Mouse (Mus musculus): ENCODE measurements around the gene Glt1d1.
A peak's percentile ranks its signal among the peaks of the same experiment; 100 is the strongest.
"Not testable (repeated sequence)": the region's sequence is repeated elsewhere in the genome, so short reads cannot be mapped to it uniquely, and the experiment has no call there.

Gene Glt1d1

GRCm38 (mm10) chr5:127698525-127698924, 66.5 kb downstream of the Glt1d1 start:
- DNase-seq (ENCODE audit: low read depth, low spot score) = no peak

DNA sequence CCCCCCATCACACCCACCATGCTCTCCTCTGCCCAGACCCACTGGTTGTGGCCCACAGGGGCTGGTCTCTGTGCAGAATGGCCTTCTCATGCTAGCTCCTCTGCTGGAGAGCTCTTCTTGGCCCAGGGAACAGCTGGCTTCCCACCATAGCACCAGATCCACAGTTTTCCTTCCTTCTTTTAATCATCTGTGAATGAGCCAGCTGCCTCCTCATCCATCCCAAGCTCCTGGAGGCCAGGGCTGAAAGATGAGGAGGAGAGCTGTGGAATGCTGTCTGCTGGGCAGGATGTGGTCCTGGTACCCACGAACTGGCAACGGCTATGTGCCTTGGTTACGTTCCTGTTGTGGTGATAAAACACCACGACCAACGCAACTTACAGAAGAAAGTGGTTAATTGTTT, 67.6 kb downstream of the Glt1d1 start:
- no peak for DNase-seq (ENCODE audit: low read depth, low spot score)

DNA sequence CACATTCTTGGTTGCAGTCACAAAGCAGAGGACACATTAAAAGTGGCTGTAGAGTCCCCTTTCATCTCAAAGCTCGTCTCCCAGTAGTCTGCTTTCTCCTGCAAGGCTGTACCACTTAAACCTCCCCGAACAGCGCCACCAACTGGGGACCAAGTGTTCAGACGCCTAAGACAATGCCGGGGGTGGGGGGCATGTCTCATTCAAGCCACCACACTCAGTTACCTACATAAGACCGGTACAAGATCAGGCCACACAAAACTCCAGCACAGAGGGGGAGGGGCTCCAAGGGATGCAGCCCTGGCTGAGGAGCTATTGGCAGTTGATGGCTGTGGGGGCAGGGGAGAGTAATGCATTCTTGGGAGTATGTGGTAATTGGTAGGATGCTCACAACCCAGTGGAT, 68.1 kb downstream of the Glt1d1 start:
- no peak for DNase-seq (ENCODE audit: low read depth, low spot score)

- no peak for DNase-seq (ENCODE audit: low read depth, low spot score)
Observed at GRCm38 (mm10) chr5:127703609-127704180, 71.6 kb downstream of the Glt1d1 start.

DNA sequence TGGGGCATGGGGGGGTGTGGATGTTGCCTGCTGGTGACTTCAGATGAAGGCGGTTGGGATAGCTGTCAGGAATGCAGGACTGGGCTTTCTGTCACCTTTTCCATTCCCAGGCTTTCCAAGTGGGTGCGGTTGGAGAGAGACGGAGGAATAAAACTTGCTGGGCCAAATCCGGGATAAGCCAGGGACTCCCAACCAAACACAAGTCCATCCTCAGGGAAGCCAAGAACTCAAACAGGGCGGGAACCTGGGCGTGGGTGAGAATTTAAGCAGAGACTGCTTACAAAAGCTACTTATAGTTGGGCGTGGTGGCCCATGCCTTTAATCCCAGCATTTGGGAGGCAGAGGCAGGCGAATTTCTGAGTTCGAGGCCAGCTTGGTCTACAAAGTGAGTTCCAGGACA, 73.2 kb downstream of the Glt1d1 start:
- DNase-seq (ENCODE audit: low read depth, low spot score) = no peak

- DNase-seq (ENCODE audit: low read depth, low spot score) = peak; percentile 87
Observed at GRCm38 (mm10) chr5:127705976-127706375, 73.9 kb downstream of the Glt1d1 start.

GRCm38 (mm10) chr5:127708143-127708542, 76.1 kb downstream of the Glt1d1 start:
- no peak for DNase-seq (ENCODE audit: low read depth, low spot score)

DNA sequence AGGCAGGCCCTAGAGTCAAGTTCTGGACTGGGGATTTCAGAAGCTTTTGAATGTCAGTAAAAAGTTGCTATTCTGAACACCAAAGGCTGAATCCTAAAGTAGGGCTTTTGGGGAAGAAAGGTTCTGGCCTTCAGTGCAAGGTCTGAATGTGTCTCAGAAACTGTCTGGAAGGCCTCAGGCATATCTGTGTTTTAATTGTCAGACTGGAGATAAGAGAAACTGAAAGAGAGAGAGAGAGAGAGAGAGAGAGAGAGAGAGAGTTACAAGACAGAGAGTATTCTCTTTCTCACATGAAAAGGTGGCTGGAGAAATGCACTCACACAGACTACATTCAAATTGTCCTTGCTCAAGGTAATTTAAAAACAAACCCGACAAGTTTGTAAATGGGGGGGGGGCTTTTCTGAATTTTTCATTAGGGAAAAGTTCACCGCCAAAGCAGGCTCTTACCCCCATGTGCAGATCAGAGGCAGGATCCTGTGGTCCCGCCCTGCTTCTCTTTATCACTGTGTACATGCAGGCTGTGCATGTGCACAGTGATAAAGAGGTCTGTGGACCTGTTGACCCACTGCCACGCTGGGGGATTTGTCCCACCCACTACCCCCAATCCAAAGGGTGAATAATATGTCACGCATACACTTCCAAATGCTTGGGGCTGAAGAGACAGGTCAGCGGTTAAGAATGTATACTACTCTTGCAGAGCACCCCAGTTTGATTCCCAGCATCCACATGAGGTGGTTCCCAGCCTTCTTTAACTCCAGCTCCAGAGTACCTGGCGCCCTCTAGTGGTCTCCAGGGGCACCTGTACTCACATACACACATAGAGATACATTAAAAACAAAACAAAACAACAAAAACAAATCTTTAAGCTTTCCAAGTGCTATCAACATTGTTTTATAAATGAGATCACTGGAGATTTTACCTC, 83.0 kb downstream of the Glt1d1 start:
- DNase-seq (ENCODE audit: low read depth, low spot score) = no peak

GRCm38 (mm10) chr5:127720591-127721379, 88.7 kb downstream of the Glt1d1 start:
- no peak for DNase-seq (ENCODE audit: low read depth, low spot score)

- DNase-seq (ENCODE audit: low read depth, low spot score) = not testable (repeated sequence)
Observed at GRCm38 (mm10) chr5:127722171-127722570, 90.1 kb downstream of the Glt1d1 start.

DNA sequence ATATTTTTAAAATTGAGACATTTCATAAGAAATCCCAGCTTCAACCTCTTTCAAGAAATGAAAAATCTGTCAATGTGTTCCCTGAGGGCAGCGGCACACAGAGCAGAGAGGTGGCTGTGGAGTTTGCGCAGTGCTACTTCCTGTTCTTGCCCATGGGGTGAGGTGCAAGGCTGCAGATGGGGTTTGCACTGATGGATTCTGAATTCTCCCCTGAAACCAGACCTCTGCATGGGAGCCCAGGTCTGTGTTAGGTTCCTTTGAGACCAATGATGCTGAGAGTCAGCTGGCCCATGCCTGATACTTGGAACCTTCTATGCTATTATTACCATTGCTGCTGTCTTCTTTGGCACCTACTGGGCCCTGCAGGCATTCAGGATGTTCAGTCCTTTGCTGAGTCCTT, 98.3 kb downstream of the Glt1d1 start:
- DNase-seq (ENCODE audit: low read depth, low spot score) = no peak

DNA sequence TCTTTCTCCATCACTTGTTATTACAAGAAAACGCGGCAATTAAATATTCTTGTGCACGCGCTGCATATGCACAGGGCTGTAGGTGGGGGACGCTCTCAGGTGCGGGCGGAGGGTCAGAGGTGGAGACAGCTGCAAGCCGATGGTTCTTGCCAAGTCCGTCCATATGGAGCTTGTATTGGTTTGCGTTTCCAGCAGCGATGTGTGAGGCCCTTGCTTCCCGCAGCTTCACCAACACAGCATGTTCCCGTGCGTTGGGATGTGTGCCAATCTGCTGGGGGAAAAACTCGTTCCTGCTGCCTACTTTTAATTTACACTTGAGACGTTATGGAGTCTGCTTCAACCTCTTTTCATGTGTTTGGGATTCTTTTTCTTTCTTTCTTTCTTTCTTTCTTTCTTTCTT, 109.3 kb downstream of the Glt1d1 start:
- peak; percentile 64 for DNase-seq (ENCODE audit: low read depth, low spot score)

DNA sequence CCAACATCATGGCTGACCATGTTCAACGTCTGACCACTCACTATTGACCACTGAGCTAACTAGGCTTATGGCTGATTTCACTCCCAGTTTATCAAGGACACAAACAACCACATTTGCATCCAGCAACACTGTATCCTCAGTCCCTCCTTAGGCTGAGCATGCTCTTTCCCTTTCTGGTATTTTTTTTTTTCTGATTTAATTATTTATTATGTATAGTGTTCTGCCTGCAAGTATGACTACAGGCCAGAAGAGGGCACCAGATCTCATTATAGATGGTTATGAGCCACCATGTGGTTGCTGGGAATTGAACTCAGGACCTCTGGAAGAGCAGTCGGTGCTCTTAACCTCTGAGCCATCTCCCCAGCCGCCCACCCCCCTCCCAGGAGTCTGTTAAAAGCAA, 117.5 kb downstream of the Glt1d1 start:
- DNase-seq (ENCODE audit: low read depth, low spot score) = not testable (repeated sequence)

GRCm38 (mm10) chr5:127751262-127751975, 119.4 kb downstream of the Glt1d1 start:
- peak; percentile 39 for DNase-seq (ENCODE audit: low read depth, low spot score)

DNA sequence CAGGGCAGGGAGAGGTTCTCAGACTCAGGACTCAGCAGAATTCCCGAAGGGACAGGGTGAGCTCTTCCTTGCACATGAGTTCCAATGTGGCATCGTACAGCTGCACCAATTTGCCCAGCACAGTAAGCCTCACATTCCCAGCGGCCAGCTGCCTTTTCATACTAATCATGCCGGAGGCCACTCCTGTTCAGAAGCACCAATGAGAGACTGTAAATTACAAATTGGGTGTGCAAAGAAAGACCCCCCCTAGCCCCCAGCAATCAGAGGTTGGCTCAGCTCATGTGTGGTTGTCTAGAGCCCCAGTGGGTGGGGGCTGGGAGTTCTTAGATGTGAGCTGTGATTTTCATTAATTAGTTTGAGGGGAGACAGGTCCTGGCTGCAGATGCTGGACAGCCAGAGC, 123.5 kb downstream of the Glt1d1 start:
- DNase-seq (ENCODE audit: low read depth, low spot score) = peak; percentile 5

GRCm38 (mm10) chr5:127756011-127756410, 123.9 kb downstream of the Glt1d1 start:
- DNase-seq (ENCODE audit: low read depth, low spot score) = no peak

DNA sequence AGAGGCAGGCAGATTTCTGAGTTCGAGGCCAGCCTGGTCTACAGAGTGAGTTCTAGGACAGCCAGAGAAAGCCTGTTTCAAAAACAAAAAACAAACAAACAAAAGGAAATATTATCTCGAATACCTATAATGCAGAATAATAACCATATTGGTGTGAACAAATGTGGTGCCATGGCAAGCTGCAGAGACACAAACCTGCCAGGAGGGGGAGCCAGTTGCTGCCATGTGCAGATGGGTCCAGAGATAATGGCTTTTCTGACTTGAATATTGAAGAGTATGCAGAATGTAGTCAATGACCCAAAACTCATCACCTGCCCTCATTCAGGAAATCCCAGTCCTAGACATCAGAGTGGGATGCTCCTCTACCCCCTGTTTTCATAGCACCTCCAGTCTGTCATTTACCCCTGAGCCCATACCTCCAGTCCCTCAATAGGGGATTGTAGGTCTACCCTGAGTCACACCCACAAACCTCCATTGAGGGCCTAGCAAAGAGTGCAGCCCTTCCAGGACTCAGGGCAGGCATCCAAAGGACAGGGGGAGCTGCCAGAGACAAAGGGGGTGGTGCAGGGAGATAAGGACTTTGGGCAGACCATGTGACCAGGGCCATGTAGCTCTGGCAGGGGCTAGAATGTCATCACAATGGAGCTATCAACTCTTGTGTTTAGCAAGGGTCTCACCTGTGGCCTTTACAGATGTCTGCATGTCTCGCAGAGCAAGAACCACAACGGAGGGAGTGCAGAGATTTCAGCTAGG, 124.8 kb downstream of the Glt1d1 start:
- no peak for DNase-seq (ENCODE audit: low read depth, low spot score)

DNA sequence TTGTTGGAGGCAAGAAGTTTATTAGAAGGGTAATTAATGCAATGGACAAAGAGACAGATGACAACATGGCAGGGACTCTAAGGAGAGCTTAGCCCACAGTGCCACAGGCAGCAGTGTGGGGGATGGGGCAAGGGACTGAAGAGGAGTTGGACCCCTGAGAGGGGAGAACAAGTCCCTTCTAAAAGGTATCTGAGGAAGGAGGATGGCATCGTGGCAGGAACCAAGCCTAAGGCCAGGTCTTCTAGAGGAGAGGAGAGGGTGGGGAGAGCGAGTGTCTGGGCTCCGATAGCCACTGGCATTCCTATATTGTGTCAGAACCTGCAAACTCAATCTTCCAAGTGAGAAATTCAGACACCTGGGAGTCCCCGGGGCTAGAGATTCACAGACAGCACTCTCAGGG, 126.5 kb downstream of the Glt1d1 start:
- no peak for DNase-seq (ENCODE audit: low read depth, low spot score)

Measured in telencephalon, adult 2 months (tissue).